Mouse (Mus musculus): Measurements from ENCODE around the gene Fhl3.

Gene Fhl3

DNA sequence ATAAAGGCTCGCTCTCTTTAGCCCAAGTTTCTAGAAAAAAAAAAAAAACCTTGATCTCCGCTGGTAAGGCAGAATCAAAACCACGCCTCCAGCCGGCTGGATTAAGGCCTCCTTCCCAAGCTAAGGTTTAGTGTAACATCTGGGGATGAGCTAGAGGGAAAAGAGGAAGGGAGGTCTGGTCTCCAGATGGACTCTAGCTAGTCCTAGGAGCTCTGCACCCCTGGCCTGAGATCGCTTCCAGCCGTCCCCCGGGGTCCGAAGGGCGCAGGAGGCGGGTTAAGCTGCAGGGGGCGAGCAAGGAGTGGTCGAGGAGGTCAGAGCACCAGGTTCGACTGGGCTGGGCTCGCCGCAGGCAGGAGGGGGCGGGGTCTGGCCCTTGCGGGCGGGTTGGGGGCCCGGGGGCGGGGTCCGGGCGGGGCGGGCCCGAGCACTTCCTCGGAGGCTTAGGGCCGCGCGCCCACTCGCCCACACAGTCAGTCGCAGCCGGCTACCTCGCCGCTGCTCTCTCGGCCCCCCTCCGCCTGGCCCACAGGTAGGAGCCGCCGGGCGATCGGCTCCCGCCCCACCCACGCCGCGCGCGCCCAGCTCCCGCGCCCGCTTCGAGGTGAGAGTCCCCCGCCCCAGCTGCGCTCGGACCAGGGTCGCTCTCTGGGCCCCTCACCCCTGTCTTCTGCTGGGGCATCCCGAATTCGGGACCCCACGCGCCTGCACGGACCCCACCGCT, at the start of gene Fhl3:
Gene Fhl3, plus strand, starts transcription at position 454 of the 724 bp plus-strand sequence.
- DNase-seq, result peak; percentile 59

DNA sequence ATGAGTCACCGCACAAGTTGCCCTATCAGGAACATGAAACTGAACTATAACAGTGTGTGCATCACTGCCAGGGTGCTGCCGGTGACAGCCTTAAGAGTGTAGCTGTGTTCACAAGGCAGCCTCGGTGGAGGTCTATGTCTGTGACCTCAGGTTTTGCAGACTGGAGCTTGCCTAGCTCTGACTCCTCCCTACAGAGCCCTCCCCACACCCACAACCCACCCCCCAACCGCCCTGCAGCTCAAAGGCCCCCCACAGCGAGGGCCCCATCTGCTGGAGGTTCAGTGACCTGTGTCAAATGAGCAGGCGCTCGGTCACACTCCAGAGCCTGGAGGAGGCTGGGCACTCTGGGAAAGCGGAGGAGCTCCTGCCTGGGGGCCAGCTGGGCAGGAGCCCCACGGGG, 47.6 kb upstream of the Fhl3 start:
- no peak for DNase-seq

GRCm38 (mm10) chr4:124656518-124656853, 44.0 kb upstream of the Fhl3 start, which contains the start of gene Pou3f1:
Pou3f1 (plus strand) TSS chr4:124656807.
- no peak for DNase-seq

DNA sequence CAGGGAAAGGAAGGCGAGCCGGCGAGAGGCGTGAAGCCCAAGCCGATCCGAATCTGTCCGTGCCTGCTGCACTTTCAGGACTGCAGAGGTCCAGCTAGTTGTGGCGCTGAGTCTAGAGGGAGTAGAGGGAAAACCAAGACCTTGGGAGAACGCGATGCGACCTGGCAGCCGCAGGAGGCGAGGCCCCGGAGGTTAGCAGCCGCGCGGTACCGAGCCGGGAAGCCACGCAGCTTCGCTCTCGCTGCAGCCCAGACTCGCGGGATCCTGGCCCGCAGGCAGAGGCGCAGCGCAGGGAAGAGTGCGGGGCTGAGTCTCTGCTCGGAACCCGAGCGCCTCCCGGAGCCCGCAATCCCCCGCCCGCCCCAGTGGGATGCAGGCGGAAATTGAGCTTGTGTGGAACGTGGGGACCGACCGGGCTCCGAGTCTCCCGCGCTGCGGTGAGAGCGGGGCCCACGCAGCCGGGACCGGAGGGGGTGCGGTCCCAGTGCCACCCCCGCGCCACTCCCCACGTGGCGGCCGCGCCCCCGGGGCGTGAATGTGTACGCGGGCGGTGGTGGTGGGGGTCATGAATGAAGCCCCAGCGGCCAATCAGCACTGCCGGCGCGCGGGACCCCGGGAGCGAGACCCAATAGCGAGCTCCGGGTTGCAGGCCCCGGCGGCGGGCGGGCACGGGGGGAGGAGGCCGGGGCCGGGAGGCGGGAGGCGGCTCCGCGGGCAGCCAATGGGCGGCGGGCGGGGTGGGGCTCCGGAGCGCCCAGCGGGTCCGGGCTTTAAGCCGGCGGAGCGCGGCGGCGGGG, 43.4 kb upstream of the Fhl3 start:
- peak; percentile 66 for DNase-seq

DNA sequence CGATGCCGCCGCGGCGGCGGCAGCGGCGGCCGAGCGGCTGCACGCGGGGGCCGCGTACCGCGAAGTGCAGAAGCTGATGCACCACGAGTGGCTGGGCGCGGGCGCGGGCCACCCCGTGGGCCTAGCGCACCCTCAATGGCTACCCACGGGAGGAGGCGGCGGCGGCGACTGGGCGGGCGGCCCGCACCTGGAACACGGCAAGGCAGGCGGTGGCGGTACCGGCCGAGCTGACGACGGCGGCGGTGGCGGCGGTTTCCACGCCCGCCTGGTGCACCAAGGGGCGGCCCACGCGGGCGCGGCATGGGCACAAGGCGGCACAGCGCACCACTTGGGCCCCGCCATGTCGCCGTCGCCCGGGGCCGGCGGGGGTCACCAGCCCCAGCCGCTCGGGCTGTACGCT, 42.7 kb upstream of the Fhl3 start:
- DNase-seq, result no peak

DNA sequence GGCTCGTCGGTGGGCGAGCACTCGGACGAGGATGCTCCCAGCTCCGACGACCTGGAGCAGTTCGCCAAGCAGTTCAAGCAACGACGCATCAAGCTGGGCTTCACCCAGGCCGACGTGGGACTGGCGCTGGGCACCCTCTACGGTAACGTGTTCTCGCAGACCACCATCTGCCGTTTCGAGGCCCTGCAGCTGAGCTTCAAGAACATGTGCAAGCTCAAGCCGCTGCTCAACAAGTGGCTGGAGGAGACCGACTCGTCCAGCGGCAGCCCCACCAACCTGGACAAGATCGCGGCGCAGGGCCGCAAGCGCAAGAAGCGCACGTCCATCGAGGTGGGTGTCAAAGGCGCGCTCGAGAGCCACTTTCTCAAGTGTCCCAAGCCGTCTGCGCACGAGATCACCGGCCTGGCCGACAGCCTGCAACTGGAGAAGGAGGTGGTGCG, 42.1 kb upstream of the Fhl3 start:
- no peak for DNase-seq

GRCm38 (mm10) chr4:124659251-124660217, 41.0 kb upstream of the Fhl3 start:
- no peak for DNase-seq

GRCm38 (mm10) chr4:124660603-124661002, 39.9 kb upstream of the Fhl3 start:
- DNase-seq, result no peak

DNA sequence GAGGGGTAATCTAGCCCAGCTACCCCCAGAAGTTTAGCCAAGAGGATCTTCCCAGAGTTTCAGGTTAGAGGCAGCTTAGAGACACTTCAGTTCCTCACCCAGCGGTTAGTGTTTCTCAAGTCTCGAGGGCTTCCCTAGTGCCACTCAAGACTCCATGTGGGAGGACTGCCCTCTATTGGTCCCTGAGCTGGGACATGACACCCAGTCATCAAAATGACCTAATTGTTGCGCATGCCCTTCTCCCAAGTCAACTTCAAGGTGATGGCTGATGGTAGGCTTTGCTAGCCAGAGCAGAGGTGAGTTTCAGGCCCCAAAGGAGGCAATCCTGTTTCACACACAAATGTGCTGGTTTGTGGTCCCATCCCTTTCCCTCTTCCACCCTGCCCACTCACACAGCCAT, 37.5 kb upstream of the Fhl3 start:
- DNase-seq, result peak; percentile 40

- no peak for DNase-seq
These were observed 36.3 kb upstream of the Fhl3 start for GRCm38 (mm10) chr4:124664185-124664584.

DNA sequence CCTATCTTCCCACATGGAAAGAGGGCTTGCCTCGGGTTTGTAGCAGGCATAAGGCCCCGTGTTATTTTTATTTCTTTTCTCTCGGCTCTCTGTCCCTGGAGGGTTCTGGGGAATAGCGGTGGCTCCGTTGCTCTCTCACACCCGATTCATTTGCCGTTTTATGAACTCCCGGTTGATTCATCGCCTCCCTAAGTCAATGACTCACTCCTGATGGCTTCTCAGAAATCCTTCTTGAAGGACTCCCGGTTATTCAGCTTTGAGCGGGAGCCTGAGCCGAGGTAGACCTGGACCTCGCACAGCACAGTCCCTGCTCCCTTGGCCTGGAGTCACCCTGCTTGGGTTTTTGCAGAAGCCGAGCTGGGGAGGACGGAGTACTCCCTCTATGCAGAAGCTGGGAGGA, 35.9 kb upstream of the Fhl3 start:
- no peak for DNase-seq

DNA sequence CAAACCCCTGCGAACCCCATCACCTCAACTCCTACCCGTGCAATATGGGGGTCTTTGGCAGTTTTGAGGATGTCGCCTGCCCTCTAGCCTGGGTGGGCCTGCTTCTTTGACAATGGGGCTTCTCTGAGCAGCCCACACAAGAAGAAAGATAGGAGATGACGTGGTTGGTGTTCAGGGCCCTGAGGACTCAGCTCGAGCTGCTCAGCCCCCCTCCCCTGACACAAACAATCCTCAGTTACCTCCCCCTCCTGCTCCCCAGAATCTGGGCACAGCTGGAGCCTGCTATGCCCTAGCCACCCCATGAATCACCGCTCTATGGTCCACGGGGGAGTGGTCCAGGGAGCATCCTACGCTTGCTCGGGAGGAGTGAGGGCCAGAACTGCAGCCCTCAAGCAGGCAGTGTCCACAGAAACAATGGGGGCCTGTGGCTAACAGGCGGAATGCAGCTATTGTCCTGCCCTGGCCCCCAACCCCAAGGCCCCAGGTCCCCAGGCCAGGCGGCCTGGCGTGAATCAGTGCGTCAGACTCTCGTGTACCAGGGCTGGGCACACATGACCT, 32.9 kb upstream of the Fhl3 start:
- DNase-seq, result no peak

DNA sequence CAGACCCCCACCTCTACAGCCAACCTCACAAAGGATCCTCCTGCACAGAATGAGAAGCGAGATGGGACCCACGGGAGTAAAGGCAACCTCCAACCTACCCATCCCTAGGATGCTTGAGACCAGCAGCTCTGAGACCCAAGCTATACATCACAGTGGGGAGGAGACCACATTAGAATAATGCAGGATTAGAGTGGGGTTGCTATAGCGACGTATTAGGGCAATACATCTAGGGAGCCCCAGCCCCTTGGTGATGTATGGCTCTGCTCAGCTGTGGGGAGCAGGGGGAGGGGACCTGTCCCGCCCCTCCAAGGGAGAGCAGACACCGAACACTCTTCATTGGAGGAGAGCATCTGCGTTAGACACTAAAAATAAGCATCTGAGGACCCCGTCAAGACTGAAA, 32.4 kb upstream of the Fhl3 start:
- DNase-seq, result no peak

DNA sequence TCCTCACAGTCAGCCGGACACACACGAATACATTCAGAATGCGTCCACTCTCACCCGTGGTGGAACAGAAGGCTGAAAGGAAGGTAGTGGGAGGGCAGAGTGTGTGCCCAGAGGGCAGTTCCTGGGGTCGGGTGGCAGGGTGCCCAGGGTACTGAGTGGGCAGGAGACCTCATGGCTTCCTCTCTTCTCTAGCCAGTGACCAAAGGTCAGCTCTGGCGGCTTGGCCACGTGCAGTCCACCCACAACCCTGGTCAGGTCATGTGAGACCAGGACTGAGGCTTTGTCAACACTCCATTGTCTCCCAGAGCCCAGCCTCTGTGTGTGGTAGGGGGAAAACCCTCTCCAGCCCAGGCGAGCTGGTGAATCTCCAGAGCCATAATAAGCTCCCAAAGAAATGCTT, 30.3 kb upstream of the Fhl3 start:
- no peak for DNase-seq

DNA sequence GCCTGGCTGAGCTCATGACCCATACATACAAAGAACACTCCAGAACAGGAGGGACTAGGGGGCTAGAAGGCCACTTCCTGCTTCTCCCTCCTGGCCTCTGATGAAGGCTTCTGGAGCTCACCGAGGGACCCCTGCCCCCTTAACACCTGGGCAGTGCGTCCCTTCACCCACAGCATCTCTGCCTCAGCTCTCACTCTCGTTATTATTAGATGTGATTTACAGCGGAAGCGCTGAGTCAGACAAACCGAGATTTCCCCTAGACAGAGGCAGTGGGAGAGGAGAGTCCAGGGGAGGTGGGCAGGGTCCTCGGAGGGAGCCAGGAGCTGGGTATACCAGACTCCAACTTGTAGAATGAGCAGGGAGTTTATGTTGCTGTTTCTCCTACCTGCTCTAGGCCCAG, 28.9 kb upstream of the Fhl3 start:
- DNase-seq, result no peak

- DNase-seq, result no peak
These were observed 27.9 kb upstream of the Fhl3 start for GRCm38 (mm10) chr4:124672347-124673320.

DNA sequence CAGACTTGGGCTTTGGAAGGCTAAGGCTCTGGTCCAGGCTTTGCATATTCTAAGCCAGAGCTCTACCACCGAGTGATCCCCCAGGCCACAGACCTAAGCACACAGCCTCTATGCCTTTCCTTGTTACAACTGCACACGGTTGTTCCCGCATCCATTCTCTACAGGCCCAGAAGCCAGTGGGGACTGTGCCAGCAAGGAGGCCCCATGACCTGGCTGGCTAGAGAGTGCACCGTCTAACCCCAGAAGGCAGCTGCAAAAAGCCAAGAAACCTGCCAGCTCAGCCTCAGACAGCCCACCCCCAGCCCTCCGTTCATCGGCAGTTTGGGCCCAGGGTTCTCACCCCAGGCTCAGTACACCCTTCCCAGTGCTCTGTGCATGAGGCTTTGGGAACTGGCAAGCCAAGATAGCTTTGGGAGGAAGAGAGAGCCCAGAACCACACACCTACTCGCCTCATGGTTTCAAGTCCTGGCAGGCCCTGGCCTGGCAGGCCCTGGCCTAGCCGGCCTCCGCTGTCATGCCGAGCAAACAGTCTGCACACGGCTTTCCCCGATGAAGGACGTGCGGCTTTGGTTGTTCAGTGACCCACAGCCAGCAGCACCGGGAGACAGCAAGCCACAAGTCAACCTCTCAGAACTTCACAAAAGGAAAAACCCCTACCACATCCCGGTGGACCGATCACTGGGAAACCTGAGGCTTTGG, 26.0 kb upstream of the Fhl3 start:
- no peak for DNase-seq

GRCm38 (mm10) chr4:124675037-124675436, 25.5 kb upstream of the Fhl3 start:
- DNase-seq, result peak; percentile 66

DNA sequence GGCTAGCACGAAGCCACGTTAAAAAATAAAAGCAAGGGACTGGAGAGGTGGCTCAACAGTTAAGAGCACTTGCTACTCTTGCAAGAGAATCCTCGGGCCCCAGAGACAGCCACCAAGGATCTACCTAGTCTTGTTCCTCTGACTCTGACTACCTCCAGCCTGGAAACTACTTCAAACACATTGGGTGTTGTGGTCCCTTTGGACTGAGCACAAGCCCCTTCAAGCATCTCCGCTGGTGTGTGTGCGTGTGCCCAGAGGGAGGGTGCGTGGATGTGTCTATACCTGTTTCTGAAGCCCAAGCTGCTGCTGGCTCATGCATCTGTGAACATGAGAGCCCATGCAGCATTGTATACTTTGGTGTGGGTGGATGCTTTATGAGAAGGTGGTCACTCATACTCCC, 24.5 kb upstream of the Fhl3 start:
- DNase-seq, result no peak

- no peak for DNase-seq
These were observed 18.2 kb upstream of the Fhl3 start for GRCm38 (mm10) chr4:124682270-124682669.

DNA sequence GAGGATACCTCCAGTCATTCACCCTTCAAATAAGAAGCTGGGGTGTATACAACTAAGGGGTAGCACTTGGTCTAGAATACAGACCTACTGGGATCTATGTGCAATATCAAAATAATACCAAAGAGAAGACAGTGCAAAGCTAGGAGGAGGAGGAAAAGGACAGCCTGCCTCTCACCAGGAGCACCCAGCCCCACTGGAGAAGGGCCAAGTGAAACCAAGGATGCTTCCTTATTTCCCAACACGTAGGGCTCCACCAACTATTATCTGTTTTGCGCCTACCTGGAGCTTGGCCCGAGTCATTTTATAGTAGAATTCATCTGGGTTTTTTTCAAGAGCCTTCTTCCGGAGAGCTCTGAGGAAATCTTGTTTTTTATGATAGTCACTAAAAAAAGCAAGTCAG, 17.0 kb upstream of the Fhl3 start:
- no peak for DNase-seq
